ENCODE assay signal across 21 mouse cellular contexts in the genomic region with DNA sequence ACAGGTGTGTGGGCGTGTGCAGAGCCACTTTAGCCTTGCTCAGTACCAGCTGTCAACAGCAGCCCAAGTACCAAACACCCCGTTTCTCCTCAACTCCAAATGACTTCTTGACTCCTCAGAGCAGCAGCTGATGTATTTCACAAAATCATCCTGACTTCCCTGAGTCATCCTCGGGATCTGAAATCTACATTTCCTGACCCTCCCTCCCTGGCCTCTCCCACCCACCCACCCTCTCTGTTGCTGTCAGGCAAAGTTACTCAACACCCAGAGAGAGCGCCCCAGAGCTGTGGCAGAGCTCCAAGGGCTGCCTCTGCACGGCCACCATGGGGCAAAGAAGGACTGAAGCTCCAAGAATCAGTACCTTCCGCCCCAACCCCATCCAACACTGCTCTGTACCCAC.
DNase-seq lines count a peak whose midpoint lies in the region; ATAC-seq and TF ChIP-seq lines count a peak whose summit lies in the region.
"Had no signal": no experiment of that assay in that cellular context is flagged by ENCODE, and none has a peak within 500 bp of the region (broad histone marks: within the 10 kb centered on the region; RNA-seq: fewer than 3 reads in every experiment).

No protein-coding gene starts in this region.

- no peaks in the 10 kb centered on the region for H3K4me1 ChIP-seq in lung, postnatal 0 days (ENCODE audit: insufficient read depth, low read depth, low read length)
- H3K4me1 ChIP-seq: embryonic facial prominence, embryonic 12.5 days; forebrain, embryonic 13.5 days; forebrain, embryonic 15.5 days had no signal

- no peak overlapping the region for H3K9ac ChIP-seq in lung, postnatal 0 days (replicated peaks; ENCODE audit: low read depth)
- H3K9ac ChIP-seq: embryonic facial prominence, embryonic 12.5 days; forebrain, embryonic 13.5 days; forebrain, embryonic 15.5 days; forebrain, postnatal 0 days had no signal

- no peaks in the 10 kb centered on the region for H3K9me3 ChIP-seq in lung, postnatal 0 days (ENCODE audit: low read length)
- H3K9me3 ChIP-seq: embryonic facial prominence, embryonic 10.5 days; embryonic facial prominence, embryonic 12.5 days; forebrain, embryonic 13.5 days; forebrain, embryonic 15.5 days had no signal

- WGBS in lung, postnatal 0 days, result 52% methylated on average over 6 of the region's 6 CpGs

- no peak overlapping the region for H3K27ac ChIP-seq in lung, postnatal 0 days (ENCODE audit: low read length)
- H3K27ac ChIP-seq: embryonic facial prominence, embryonic 10.5 days; embryonic facial prominence, embryonic 12.5 days; forebrain, embryonic 13.5 days; forebrain, embryonic 15.5 days had no signal

- H3K4me3 ChIP-seq in lung, postnatal 0 days (ENCODE audit: low read depth, low read length), result no peak overlapping the region
- H3K4me3 ChIP-seq: embryonic facial prominence, embryonic 10.5 days; embryonic facial prominence, embryonic 12.5 days; forebrain, embryonic 13.5 days; forebrain, embryonic 15.5 days had no signal

- peak; percentile 11 for DNase-seq in heart, adult 11 months
- no peak for DNase-seq in heart, postnatal 25 days (ENCODE audit: low spot score)
- DNase-seq in lung, postnatal 0 days (ENCODE audit: low spot score), result peak; percentile 57
- DNase-seq in lung, postnatal 10 days, result no peak
- DNase-seq in embryo, embryonic 10 days (ENCODE audit: low spot score), result no peak
- DNase-seq: adrenal gland, adult 8-10 months; adrenal gland, postnatal 25 days; cerebellum, adult 11 months; cerebellum, adult 18-20 months; cerebellum, adult 8-10 months; cerebellum, adult 9-11 months; cerebellum, postnatal 14 days; cerebellum, postnatal 36 days; forebrain, postnatal 0 days had no signal

- H3K4me2 ChIP-seq in lung, postnatal 0 days (replicated peaks; ENCODE audit: low read depth, low read length), result no peak overlapping the region
- H3K4me2 ChIP-seq: embryonic facial prominence, embryonic 12.5 days; forebrain, embryonic 13.5 days; forebrain, embryonic 15.5 days had no signal

- no peak for TF ChIP-seq CTCF in lung, postnatal 0 days (IDR thresholded peaks at IDR 0.05)

- H3K36me3 ChIP-seq in lung, postnatal 0 days (ENCODE audit: insufficient read depth, low read length), result no peaks in the 10 kb centered on the region
- H3K36me3 ChIP-seq: embryonic facial prominence, embryonic 10.5 days; embryonic facial prominence, embryonic 12.5 days; forebrain, embryonic 15.5 days had no signal

- no peak for TF ChIP-seq EP300 in lung, postnatal 0 days (IDR thresholded peaks at IDR 0.05)

- ATAC-seq in lung, postnatal 0 days, result peak; percentile 28
- peak; percentile 56 for ATAC-seq in granulocyte monocyte progenitor cell, adult 5-6 weeks (replicated peaks; ENCODE audit: poor library complexity, severe bottlenecking)
- ATAC-seq: activated CD4-positive, CD25-positive, alpha-beta regulatory T cell, adult 4 months; forebrain, embryonic 13.5 days; forebrain, embryonic 15.5 days; forebrain, postnatal 0 days; Patski had no signal

- no peaks in the 10 kb centered on the region for H3K27me3 ChIP-seq in lung, postnatal 0 days (replicated peaks; ENCODE audit: insufficient read depth, low read length)
- H3K27me3 ChIP-seq: embryonic facial prominence, embryonic 12.5 days; forebrain, embryonic 13.5 days; forebrain, embryonic 15.5 days; Patski had no signal

- intact Hi-C loops in heart, postnatal 25 days (cut with DNase I), result no loop called here

Comparison
In these comparisons a context has a peak if more than half of its experiments do, and no peak if none do; other contexts are left out.
1. DNase-seq: peak in heart, adult 11 months (single experiment) and lung, postnatal 0 days (single experiment); none in heart, postnatal 25 days (single experiment), lung, postnatal 10 days (single experiment) and embryo, embryonic 10 days (single experiment).